Mouse (Mus musculus) adrenal gland, postnatal 10 days (tissue): ENCODE data around the gene Maoa. TPM values are rescaled to one million over a fixed set of nuclear protein-coding genes. Genes with fewer than 3 reads are reported as not detected.

Experiments
- DNase-seq: peaks from one replicate; pipeline ENCODE4 v3.0.0; 2021; ENCODE audit warnings: mixed read lengths
- long read RNA-seq, 2 experiments: library from polyadenylated mRNA; stranded (forward); transcript quantifications; one replicate each; pipeline ENCODE4 v2.0.0; 2021
- total RNA-seq, 2 experiments: library from RNA; stranded (reverse); gene quantifications; 2 replicates each; pipeline ENCODE4 v1.2.3; 2021

Gene Maoa
- total RNA-seq, result 10 to 100 TPM; 22.7 to 35.6 TPM
- long read RNA-seq, experiment 1, full-length matches to known transcripts, result 16 of 20 reads
- long read RNA-seq, experiment 1, partial matches to known transcripts, result 1 of 20 reads
- long read RNA-seq, experiment 1, other reads (novel, unspliced or antisense), result 3 of 20 reads
- long read RNA-seq, experiment 2, full-length matches to known transcripts, result 22 of 25 reads
- long read RNA-seq, experiment 2, partial matches to known transcripts, result 0 of 25 reads
- long read RNA-seq, experiment 2, other reads (novel, unspliced or antisense), result 3 of 25 reads

- DNase-seq, result peak; percentile 81
Observed at GRCm38 (mm10) chrX:16619034-16619929, at the start of gene Maoa. Gene Maoa, plus strand, starts transcription at chrX:16619698.

- peak; percentile 92 for DNase-seq
Observed at GRCm38 (mm10) chrX:16618225-16619033, 1.1 kb upstream of the Maoa start.

- no peak for DNase-seq
Observed at GRCm38 (mm10) chrX:16656511-16656910, 37.0 kb downstream of the Maoa start.

GRCm38 (mm10) chrX:16706094-16706493 lies 86.6 kb downstream of the Maoa start:
- no peak for DNase-seq

GRCm38 (mm10) chrX:16714033-16714432 lies 94.5 kb downstream of the Maoa start:
- DNase-seq, result no peak

Other genes starting within 250 kb of the Maoa start
- gene Cypt1, start 96.8 kb upstream of the Maoa start, total RNA-seq, result not detected
- 10 to 100 TPM; 24.5 to 33.7 TPM for gene Maob, start 197.7 kb downstream of the Maoa start, total RNA-seq